Mouse (Mus musculus) cerebellum, adult 2 months (tissue): ENCODE data around the gene Eml5.

ENCODE experiments used
- CTCF ChIP-seq: fragments of 200-500 bp; IDR thresholded peaks from 2 replicates; pipeline ENCODE4 v1.5.1; 2011; ENCODE audit warnings: low read depth, mild to moderate bottlenecking, control low read depth, low read length, moderate library complexity, borderline replicate concordance; ENCODE audit not compliant: insufficient read depth
- POLR2A ChIP-seq: fragments of 200-500 bp; IDR thresholded peaks from 2 replicates; pipeline ENCODE4 v1.6.1; 2011; ENCODE audit warnings: low read length, control low read depth, borderline replicate concordance; ENCODE audit not compliant: insufficient read depth

DNA sequence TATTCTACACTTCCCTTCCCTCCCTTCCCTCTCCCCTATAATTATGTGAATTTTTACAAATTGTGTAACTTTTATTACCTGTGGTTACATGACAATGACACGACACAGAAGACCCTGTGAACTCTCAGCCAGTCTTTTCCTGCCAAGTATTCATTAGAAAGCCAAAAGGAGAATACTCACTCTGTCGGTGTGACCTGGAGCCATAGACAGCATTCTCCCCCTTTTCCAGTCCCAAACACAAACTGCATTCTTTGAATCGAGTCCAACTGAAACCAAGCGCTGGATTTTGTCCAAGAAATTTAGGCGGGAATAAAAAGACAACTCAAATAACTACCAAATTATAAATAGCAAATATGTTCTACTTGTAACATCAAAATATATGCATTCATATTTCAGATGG, 19.5 kb downstream of the Eml5 start:
- TF ChIP-seq CTCF (no peak), POLR2A (no peak)
